Mouse (Mus musculus) splenic B cell, adult 2 months (primary cell): ENCODE measurements at regions not wholly inside any gene's neighbourhood (a gene's known extent, or its start where the extent isn't known, plus 50 kb on each side); places are given as distances from the start of the nearest gene placed in this dataset.

Experiments used
- DNase-seq: peaks from one replicate; pipeline ENCODE4 v3.0.0-alpha.2; 2011; ENCODE audit warnings: low read depth, low spot score
- H3K27me3 ChIP-seq: 2 replicates; pipeline ENCODE4 v1.6.1; 2012; ENCODE audit warnings: mild to moderate bottlenecking, low read length, moderate library complexity, mixed read lengths; ENCODE audit not compliant: control insufficient read depth, poor library complexity, insufficient read depth, severe bottlenecking
- H3K36me3 ChIP-seq: 2 replicates; pipeline ENCODE4 v1.6.1; 2012; ENCODE audit warnings: mild to moderate bottlenecking, low read length, moderate library complexity, mixed read lengths; ENCODE audit not compliant: control insufficient read depth, poor library complexity, insufficient read depth, severe bottlenecking

DNA sequence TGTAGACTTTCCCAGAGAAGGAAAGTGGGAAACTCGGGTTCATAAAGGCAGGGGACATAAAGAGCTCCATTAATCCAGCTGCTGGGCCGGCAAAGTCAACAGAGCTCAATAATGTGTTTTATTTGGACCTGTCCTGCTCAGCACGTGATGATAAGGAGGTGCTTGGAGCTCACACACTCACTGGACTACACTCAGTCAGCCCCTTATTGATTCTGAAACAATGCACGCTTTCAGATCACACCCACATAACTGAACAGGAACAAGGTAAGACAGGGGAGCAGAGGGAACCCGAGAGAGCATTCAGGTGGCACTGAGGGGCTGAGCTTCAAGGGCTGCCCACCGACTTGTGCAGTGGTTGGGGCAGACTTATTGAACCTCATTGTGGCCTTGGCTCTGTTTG, 452.9 kb downstream of the Wdr11 start:
- Histone ChIP-seq H3K27me3 (no peaks in the 10 kb centered on the region; the same call in 1 of the 2 replicates), H3K36me3 (no peaks in the 10 kb centered on the region)
- DNase-seq = no peak

GRCm38 (mm10) chr7:130046086-130046485, 454.4 kb downstream of the Wdr11 start:
- no peak for DNase-seq
- H3K36me3 ChIP-seq = no peaks in the 10 kb centered on the region

GRCm38 (mm10) chr7:130047293-130048034, 455.8 kb downstream of the Wdr11 start:
- H3K27me3 ChIP-seq = no peaks in the 10 kb centered on the region; the same call in 1 of the 2 replicates
- DNase-seq = no peak
- H3K36me3 ChIP-seq = no peaks in the 10 kb centered on the region

More at GRCm38 (mm10) chr7:130046086-130046485, 454.4 kb downstream of the Wdr11 start:
- no peaks in the 10 kb centered on the region; the same call in 1 of the 2 replicates for H3K27me3 ChIP-seq

DNA sequence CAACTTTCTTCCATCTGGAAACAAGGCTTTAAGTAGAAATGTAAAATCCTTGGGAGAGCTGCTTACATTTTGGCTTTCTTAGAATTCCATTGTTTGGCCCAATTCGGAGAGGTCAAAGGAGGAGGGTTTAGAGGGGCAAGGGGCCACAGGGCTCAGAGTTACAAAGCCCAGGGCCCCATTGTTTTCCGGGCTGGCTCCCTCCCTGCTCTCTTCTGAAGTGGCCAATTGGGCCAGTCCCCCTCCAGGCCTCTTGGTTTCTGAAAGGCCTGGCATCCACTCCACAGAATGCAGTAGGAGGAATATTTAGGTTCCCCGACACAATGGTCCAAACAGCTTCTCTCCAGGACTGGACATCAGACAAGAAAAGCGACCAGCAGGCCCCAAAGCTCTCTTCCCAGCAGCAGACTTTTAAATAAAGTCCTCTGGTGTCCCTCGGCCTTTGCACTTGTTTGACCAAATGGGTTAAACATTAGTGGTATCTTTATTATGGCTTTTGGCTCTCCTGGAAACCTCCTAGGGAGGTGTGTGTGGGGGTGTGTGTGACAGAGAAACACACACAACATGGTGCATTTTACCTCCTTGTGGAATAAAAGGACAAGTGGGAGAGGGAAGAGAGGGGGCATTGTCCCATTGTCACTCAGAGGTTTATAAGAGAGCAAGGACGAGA, 456.6 kb downstream of the Wdr11 start:
- no peaks in the 10 kb centered on the region; the same call in 1 of the 2 replicates for H3K27me3 ChIP-seq
- no peak for DNase-seq

GRCm38 (mm10) chr7:130049461-130049860, 457.8 kb downstream of the Wdr11 start:
- Histone ChIP-seq H3K36me3 (no peaks in the 10 kb centered on the region), H3K27me3 (no peaks in the 10 kb centered on the region; the same call in 1 of the 2 replicates)
- no peak for DNase-seq

More for the DNA sequence above, 456.6 kb downstream of the Wdr11 start:
- H3K36me3 ChIP-seq = no peaks in the 10 kb centered on the region

- no peak for DNase-seq
- Histone ChIP-seq H3K27me3 (no peaks in the 10 kb centered on the region), H3K36me3 (no peaks in the 10 kb centered on the region)
These were observed 458.5 kb downstream of the Wdr11 start for GRCm38 (mm10) chr7:130050120-130050519.

DNA sequence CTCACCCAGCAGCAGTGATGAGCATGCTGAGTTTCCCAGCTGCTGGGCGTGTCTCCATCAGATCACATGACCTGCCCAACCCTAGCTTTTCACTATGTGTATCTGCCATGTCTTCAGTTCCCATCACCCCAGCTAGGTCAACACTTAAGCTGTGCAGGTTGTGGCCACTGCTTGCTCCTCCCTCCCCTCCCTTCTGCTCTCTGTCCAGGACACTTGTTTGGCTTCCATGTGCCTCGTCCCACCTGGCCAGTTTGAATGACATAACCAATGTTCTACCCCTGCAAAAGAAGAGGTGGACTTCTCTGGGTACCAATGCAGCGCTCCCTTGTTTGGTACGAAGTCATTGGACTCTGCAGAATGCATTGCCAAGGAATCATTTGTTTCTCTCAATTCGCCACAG, 460.7 kb downstream of the Wdr11 start:
- no peak for DNase-seq
- no peaks in the 10 kb centered on the region for H3K36me3 ChIP-seq

GRCm38 (mm10) chr7:130057708-130058107, 462.5 kb downstream of the Ate1 start:
- DNase-seq = no peak
- Histone ChIP-seq H3K27me3 (no peaks in the 10 kb centered on the region), H3K36me3 (no peaks in the 10 kb centered on the region)

More for the DNA sequence above, 460.7 kb downstream of the Wdr11 start:
- no peaks in the 10 kb centered on the region for H3K27me3 ChIP-seq

DNA sequence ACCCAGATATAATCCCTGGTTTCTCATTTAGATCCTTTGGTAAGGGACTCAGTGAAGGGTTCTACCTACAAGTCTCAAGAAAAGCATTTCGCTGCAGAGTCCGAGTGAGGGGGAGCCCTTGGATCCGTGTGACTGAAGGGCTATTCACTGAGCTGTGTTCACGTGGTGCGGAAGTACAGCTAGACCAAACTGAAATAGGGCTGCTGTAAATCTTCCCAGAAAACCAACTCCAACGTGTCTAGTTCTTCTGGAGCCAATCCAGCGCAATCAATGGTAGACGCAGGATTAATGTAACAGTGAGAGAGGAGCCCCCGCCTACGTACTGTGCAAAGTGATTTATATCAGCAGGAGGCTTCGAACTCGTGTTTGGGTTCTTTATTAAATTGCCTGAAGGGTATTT, 461.9 kb downstream of the Ate1 start:
- Histone ChIP-seq H3K36me3 (no peaks in the 10 kb centered on the region), H3K27me3 (no peaks in the 10 kb centered on the region)
- DNase-seq = no peak

DNA sequence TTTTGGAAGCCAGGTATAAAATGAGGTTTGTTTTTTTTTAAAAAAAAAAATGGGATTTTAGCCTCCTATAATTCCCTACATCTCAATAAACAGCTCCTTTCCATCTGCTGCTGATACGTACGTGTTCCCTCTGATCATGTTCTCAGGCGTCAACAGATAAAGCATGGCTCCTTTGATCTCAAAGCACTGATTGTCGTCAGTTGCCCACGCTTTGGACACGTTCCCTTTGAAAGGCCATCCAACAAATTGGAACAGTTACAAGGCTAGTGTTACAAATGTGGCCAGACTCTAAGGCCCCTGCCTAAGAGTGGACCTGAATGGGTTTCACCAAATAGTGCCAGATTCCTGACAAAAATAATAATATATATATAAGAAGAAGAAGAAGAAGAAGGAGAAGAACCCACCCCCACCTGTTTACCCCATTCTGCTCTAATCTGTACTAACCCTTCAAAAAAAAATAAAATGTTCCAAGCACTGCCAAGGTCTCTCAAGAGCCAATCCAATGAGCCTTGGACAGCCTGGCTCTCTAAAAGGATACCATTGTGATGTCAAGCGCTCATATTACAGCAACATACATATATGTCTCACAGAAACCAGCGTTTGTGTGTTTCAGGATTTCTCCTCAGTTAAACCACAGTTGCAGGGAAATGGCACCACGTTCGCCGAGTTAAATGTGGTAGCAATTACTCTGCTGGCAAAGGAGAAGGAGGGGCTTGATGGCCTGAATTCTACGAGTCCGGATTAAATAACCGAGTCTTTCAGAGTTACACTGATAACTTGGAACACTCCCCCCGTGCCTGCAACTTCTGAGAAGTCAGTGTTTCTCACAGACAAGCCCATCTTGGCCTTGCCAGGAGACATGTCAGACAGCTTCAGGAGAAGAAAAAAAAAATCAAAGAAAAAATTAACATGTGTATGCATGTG, 460.2 kb downstream of the Ate1 start:
- Histone ChIP-seq H3K36me3 (no peaks in the 10 kb centered on the region), H3K27me3 (no peaks in the 10 kb centered on the region)
- no peak for DNase-seq

- Histone ChIP-seq H3K27me3 (no peaks in the 10 kb centered on the region), H3K36me3 (no peaks in the 10 kb centered on the region)
- DNase-seq = no peak
These were observed 455.7 kb downstream of the Ate1 start for GRCm38 (mm10) chr7:130064500-130064899.

- no peak for DNase-seq
- Histone ChIP-seq H3K36me3 (no peaks in the 10 kb centered on the region), H3K27me3 (no peaks in the 10 kb centered on the region)
These were observed 451.9 kb downstream of the Ate1 start for GRCm38 (mm10) chr7:130068316-130068715.

DNA sequence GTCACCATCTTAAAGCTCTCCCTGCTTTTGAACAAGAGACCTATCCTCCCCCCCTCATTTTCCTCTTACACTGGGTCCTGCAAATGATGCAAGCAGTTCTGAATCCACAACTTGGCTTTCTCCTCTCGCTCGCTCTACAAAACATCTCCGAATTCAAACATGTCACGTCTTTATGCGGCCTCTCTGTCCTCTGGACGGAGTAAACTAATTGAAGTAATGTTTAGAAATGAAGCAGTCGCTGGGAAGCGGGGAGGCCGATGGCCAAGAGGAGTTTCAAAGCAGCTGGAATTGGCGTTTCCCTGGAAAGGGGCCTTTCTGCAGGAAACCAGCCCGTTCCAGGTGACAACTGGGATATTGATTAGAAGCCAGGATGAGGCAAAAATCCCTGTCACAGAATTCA, 446.8 kb downstream of the Ate1 start:
- Histone ChIP-seq H3K36me3 (no peaks in the 10 kb centered on the region), H3K27me3 (no peaks in the 10 kb centered on the region; the same call in 1 of the 2 replicates)
- no peak for DNase-seq

- DNase-seq = no peak
- Histone ChIP-seq H3K27me3 (no peaks in the 10 kb centered on the region; the same call in 1 of the 2 replicates), H3K36me3 (no peaks in the 10 kb centered on the region)
These were observed 446.0 kb downstream of the Ate1 start for GRCm38 (mm10) chr7:130073890-130074819.
